Mouse (Mus musculus): ENCODE measurements around the gene Apeh. TPM values are rescaled to one million over a fixed set of nuclear protein-coding genes. Genes with fewer than 3 reads are reported as not detected.
A peak's percentile ranks its signal among the peaks of the same experiment; 100 is the strongest.

Apeh gene
- polyA plus RNA-seq, 1 experiment from 2014 or later, result 59.1 TPM

DNA sequence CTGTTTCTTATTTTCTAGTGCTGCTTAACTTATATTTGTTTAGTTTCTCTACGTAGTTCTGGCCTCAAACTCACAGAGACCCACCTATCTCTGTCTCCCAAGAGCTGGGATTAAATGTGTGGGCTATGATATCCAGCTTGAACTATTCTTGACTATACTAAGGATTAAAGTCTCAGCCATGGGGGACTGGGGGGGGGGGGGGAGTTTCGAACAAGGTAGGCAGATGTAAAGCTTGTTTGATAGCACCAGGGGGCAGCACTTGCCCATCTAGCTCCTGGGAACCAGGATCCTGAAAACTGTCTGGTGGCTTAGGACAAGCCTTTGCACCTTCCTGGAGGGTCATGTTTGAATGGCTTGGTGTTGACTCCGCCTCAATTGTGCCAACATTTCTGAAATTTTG, 1.1 kb upstream of the Apeh start:
- peak overlapping the region; percentile 71 for H3K4me3 ChIP-seq
- WGBS, result 7% methylated on average over 3 of the region's 3 CpGs
- no peaks in the 10 kb centered on the region for H3K9me3 ChIP-seq
- peaks cover 9% of the 10 kb centered on the region; the same call in 1 of the 2 replicates for H3K36me3 ChIP-seq
- H3K27ac ChIP-seq, result peak overlapping the region; percentile 82; the same call in 1 of the 2 replicates
- no peaks in the 10 kb centered on the region for H3K27me3 ChIP-seq
- peak overlapping the region; percentile 99 for H3K4me2 ChIP-seq
- peak overlapping the region; percentile 72; the same call in 1 of the 2 replicates for H3K9ac ChIP-seq
- no peak for ATAC-seq (ENCODE audit: borderline replicate concordance, extremely low read depth, low FRiP score, low TSS enrichment)
- peaks cover 18% of the 10 kb centered on the region for H3K4me1 ChIP-seq

DNA sequence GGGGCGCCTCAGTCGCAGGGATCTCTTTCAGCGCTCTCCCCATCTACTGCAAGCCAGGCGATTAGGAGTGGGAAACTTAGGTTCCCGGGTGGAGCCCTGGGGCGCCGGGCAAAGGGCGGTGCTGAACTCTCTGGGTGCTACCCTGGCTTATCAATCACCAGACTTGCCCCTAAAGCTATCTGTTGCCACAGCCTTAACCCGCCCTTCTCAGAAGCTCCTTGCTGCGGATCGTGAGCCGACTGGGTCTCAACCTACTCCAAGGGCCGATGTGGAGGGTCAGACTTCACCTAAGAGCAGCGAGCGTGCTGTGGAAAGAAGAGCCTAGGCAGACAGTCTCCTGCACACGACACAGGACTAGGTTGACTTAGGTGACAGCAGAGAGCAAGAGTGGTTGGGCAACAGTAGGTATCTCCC, 599 bp upstream of the Apeh start:
- Histone ChIP-seq H3K4me3 (peak overlapping the region; percentile 71), H3K27me3 (no peaks in the 10 kb centered on the region), H3K9ac (peak overlapping the region; percentile 72), H3K9me3 (no peaks in the 10 kb centered on the region), H3K4me1 (peaks cover 18% of the 10 kb centered on the region), H3K36me3 (peaks cover 14% of the 10 kb centered on the region; the same call in 1 of the 2 replicates), H3K4me2 (peak overlapping the region; percentile 99), H3K27ac (peak overlapping the region; percentile 82)
- under 1% methylated on average over 16 of the region's 16 CpGs for WGBS
- no peak; the same call in 1 of the 2 replicates for ATAC-seq (ENCODE audit: borderline replicate concordance, extremely low read depth, low FRiP score, low TSS enrichment)

DNA sequence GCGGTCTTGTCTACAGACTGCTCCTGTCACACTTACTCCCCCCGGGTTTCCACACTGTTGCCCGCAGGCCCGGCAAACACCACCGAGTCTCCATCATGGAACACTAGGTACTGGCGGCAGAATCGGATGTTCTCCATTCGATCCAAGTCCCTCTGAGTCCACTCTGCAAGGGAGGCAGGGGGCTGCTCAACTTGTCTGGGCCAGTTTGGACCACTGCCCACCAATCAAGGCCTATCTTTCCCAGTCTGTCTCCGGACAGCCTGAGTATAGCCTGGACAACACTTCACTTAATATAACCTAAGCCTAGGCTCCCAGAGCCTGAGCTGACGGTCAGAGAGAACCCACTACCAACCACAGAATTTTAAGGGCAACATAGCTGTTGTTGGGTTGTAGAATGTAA, 820 bp downstream of the Apeh start:
- H3K27me3 ChIP-seq, result no peaks in the 10 kb centered on the region
- ATAC-seq (ENCODE audit: borderline replicate concordance, extremely low read depth, low FRiP score, low TSS enrichment), result no peak
- peaks cover 28% of the 10 kb centered on the region for H3K36me3 ChIP-seq
- peak overlapping the region; percentile 99 for H3K4me2 ChIP-seq
- peaks cover 18% of the 10 kb centered on the region for H3K4me1 ChIP-seq
- peak overlapping the region; percentile 72 for H3K9ac ChIP-seq
- peak overlapping the region; percentile 71 for H3K4me3 ChIP-seq
- H3K9me3 ChIP-seq, result no peaks in the 10 kb centered on the region
- peak overlapping the region; percentile 82; the same call in 1 of the 2 replicates for H3K27ac ChIP-seq
- 63% methylated on average over 10 of the region's 10 CpGs for WGBS

DNA sequence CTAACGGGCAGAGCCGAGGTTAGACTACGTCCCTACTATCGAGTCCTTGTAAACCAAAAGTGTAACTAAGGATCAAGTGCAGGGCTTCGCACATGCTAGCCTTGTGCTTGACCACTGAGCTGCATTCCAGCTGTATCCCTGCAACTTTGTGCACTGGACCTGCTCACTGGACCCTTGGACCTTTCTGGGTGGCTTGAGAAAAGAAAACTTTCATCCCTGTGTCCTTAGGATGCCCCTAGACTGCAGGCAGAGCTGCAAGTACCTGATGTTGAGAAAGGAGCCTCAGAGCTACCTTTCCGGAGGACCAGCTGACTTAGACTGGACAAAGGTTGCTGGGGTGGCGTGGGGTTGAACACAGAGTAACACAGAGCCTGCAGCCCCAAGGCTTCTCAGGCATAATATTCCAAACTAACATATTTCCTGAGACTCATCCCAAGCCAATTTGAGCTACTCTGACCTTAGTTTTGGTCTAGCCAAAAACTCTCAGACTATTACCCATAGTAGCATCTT, 3.7 kb downstream of the Apeh start:
- Histone ChIP-seq H3K27me3 (no peaks in the 10 kb centered on the region), H3K27ac (no peak overlapping the region), H3K4me1 (peaks cover 18% of the 10 kb centered on the region), H3K9me3 (no peaks in the 10 kb centered on the region), H3K4me3 (no peak overlapping the region), H3K4me2 (no peak overlapping the region), H3K9ac (no peak overlapping the region), H3K36me3 (peaks cover 54% of the 10 kb centered on the region)
- 93% methylated on average over 7 of the region's 7 CpGs for WGBS
- ATAC-seq (ENCODE audit: borderline replicate concordance, extremely low read depth, low FRiP score, low TSS enrichment), result no peak

DNA sequence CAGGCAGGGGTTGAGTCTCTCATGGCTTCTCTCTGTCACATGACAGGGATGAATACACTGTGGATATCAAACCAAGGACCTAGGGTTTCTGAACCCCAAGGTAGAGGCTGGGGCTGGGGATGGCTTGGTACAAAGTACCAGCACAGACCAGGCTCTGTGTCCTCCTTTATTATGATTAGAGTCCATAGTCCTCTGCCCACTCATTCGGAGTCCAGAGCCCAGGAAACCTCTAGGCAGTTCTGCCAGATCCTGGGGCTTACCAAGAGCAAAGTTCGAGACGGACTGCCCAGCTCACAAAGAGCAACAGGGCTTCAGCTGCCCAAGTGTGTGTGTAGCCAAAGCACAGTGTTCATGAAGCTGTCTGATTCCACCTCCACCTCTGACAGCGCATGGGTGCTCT, 9.1 kb downstream of the Apeh start:
- no peak overlapping the region for H3K9ac ChIP-seq
- no peak overlapping the region for H3K4me2 ChIP-seq
- ATAC-seq (ENCODE audit: borderline replicate concordance, extremely low read depth, low FRiP score, low TSS enrichment), result no peak
- H3K27me3 ChIP-seq, result peaks cover 34% of the 10 kb centered on the region
- H3K4me1 ChIP-seq, result 0 out of 2 replicates have a peak, but pooled peaks cover 5% of the 10 kb centered on the region
- H3K4me3 ChIP-seq, result no peak overlapping the region
- H3K9me3 ChIP-seq, result no peaks in the 10 kb centered on the region
- no peak overlapping the region for H3K27ac ChIP-seq
- WGBS, result 92% methylated on average over 4 of the region's 4 CpGs
- H3K36me3 ChIP-seq, result peaks cover 59% of the 10 kb centered on the region

DNA sequence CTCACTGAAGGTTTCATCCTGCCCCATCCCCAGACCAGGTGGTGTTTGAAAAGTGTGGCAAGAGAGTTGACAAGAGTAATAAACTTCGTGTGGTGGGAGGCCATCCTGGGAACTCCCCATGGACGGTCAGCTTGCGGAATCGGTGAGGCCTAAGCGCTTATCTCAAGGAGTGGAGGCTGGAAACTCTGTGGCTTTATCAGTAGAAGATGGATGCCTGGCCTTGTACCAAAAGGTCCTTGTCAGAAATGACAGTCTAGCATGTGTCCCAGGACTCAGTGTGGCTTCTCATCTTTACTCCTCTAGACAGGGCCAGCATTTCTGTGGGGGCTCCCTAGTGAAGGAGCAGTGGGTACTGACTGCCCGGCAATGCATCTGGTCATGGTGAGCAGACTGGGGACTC, 10.8 kb downstream of the Apeh start:
- Histone ChIP-seq H3K9me3 (no peaks in the 10 kb centered on the region), H3K4me3 (no peak overlapping the region), H3K27me3 (peaks cover 34% of the 10 kb centered on the region), H3K9ac (no peak overlapping the region), H3K4me2 (no peak overlapping the region), H3K36me3 (peaks cover 42% of the 10 kb centered on the region), H3K27ac (no peak overlapping the region), H3K4me1 (peaks cover 11% of the 10 kb centered on the region)
- 42% methylated on average over 6 of the region's 6 CpGs for WGBS
- ATAC-seq (ENCODE audit: borderline replicate concordance, extremely low read depth, low FRiP score, low TSS enrichment), result no peak

DNA sequence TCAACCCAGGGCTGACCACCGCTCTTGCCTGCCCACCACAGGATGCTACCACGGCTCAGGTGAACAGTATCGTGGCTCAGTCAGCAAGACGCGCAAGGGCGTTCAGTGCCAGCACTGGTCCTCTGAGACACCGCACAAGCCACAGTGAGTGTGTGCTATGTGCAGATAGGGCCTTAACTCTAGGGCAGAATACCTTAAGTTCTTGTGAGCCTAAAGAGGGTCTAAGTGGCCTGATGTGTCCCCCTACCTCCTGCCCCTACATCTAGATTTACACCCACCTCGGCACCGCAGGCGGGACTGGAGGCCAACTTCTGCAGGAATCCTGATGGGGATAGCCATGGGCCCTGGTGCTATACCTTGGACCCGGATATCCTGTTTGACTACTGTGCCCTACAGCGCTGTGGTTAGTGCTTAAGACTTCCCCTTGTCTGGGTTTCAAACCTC, 11.4 kb downstream of the Apeh start, which contains the start of gene Rnf123:
TSS of gene Rnf123 (minus strand) at position 359 of the 444 bp plus-strand sequence.
- H3K4me3 ChIP-seq, result peak within 1 kb of the TSS; percentile 19
- H3K9me3 ChIP-seq, result no peaks in the 10 kb centered on the region
- no peak within 1 kb of the TSS for H3K9ac ChIP-seq
- ATAC-seq (ENCODE audit: borderline replicate concordance, extremely low read depth, low FRiP score, low TSS enrichment), result no peak
- peaks cover 38% of the 10 kb centered on the region for H3K36me3 ChIP-seq
- H3K4me1 ChIP-seq, result peaks cover 16% of the 10 kb centered on the region
- WGBS, result 26% methylated on average over 12 of the region's 12 CpGs
- no peak within 1 kb of the TSS for H3K27ac ChIP-seq
- H3K4me2 ChIP-seq, result peak within 1 kb of the TSS; percentile 49
- H3K27me3 ChIP-seq, result peaks cover 34% of the 10 kb centered on the region

DNA sequence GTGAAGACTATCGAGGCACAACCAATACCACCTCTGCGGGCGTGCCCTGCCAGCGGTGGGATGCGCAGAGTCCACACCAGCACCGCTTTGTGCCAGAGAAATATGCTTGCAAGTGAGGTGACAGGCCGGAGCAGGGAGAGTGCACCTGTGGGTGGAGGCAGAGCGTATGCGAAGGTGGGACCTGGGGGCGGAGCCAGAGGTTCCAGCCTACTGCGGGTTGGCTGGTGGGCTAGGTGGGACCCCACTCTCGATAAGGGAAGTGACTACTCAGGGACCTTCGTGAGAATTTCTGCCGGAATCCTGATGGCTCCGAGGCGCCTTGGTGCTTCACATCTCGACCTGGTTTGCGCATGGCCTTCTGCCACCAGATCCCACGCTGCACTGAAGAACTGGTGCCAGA, 11.9 kb downstream of the Apeh start:
- peaks cover 21% of the 10 kb centered on the region for H3K4me1 ChIP-seq
- H3K9ac ChIP-seq, result no peak overlapping the region
- peaks cover 33% of the 10 kb centered on the region for H3K36me3 ChIP-seq
- H3K27ac ChIP-seq, result no peak overlapping the region
- H3K4me3 ChIP-seq, result peak overlapping the region; percentile 19
- no peaks in the 10 kb centered on the region for H3K9me3 ChIP-seq
- H3K4me2 ChIP-seq, result peak overlapping the region; percentile 49
- 4% methylated on average over 19 of the region's 19 CpGs for WGBS
- H3K27me3 ChIP-seq, result peaks cover 34% of the 10 kb centered on the region
- no peak for ATAC-seq (ENCODE audit: borderline replicate concordance, extremely low read depth, low FRiP score, low TSS enrichment)

DNA sequence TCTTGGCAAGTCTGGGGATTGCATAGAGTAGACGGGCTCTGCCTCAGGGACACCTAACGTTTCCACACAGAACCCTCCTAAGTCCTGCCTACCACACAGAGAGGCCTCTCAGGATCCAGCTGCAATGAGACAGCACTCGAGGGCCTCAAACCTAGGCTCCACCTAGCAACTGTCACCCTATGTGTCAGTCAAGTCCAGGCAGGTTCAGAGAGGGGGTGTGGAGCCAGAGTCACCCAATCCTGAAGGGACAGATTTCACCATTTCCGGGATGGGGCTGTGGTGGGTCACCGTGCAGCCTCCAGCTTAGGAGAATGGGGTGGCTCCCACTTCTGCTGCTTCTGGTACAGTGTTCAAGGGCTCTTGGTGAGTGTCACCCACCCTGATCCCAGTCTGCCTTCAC, 14.2 kb downstream of the Apeh start, which contains the start of gene Mst1:
TSS of gene Mst1 (plus strand) at position 269 of the 400 bp plus-strand sequence.
- no peak within 1 kb of the TSS for H3K27ac ChIP-seq
- peaks cover 34% of the 10 kb centered on the region for H3K27me3 ChIP-seq
- peak within 1 kb of the TSS; percentile 82 for H3K4me2 ChIP-seq
- peak within 1 kb of the TSS; percentile 86 for H3K9ac ChIP-seq
- H3K4me3 ChIP-seq, result peak within 1 kb of the TSS; percentile 69
- ATAC-seq (ENCODE audit: borderline replicate concordance, extremely low read depth, low FRiP score, low TSS enrichment), result no peak
- H3K36me3 ChIP-seq, result peaks cover 11% of the 10 kb centered on the region; the same call in 1 of the 2 replicates
- H3K4me1 ChIP-seq, result peaks cover 21% of the 10 kb centered on the region
- WGBS, result 61% methylated on average over 5 of the region's 5 CpGs
- no peaks in the 10 kb centered on the region for H3K9me3 ChIP-seq

DNA sequence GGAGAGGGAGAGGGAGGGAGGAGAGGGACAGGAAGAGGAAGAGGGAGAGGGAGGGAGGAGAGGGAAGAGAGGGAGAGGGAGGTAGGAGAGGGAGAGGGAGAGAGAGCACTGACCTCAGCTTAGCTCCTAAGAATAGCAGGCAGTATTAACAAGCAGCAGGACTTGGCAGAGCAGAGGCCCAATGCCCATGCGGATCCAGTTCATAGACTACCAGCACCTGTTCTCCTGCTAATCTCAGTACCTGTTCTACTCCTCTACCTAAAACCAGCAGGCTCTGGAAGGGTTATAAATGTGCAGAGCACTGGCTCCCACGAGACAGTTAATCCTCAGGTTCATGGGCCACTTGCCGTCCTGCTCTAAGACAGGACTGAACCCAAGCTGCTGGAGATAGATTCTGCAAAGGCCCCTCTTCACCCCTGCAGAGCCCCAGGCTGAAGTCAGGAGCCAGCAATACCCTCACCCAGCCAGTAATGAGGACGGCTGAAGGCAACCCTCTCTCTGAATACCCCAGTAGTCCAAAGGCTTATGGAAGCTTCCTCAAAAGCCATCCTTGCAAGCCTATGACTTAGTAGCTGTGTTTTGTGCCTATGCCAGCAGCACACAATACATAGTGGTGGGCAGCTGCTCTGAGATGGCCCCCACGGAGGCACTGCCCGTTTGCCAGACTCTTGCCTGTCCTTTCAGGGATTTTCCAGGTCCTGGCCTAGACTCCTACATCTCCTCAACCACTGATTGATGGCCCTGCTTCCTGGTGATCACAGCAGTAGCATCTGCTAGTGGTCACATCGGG, 21.1 kb downstream of the Apeh start:
- Histone ChIP-seq H3K4me3 (no peak overlapping the region), H3K4me2 (no peak overlapping the region), H3K9me3 (no peaks in the 10 kb centered on the region), H3K4me1 (peaks cover 7% of the 10 kb centered on the region), H3K27me3 (no peaks in the 10 kb centered on the region), H3K27ac (no peak overlapping the region), H3K9ac (no peak overlapping the region), H3K36me3 (peaks cover 9% of the 10 kb centered on the region; the same call in 1 of the 2 replicates)
- no peak for ATAC-seq (ENCODE audit: borderline replicate concordance, extremely low read depth, low FRiP score, low TSS enrichment)
- WGBS, result 58% methylated on average over 7 of the region's 7 CpGs

DNA sequence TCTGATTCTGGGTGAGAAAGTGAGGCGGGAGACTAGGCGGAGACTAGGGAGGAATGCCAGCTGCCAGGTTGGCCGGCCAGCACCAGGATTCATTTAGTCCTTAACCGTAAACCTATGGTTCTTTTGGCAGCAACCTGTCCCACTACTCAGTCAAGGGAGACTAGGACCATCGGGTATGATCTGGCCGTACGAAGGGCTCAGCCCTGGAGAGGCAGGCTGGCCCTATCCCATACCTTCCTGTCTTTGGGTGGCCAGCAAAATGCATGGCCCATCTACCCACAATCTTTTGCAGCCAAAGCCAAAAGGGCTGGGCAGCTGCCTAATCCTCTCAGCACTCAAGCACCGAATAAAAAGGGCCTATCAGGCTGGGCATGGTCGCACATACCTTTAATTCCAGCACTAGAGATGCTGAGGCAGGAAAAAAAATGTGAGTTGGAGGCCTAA, 21.9 kb downstream of the Apeh start:
- Histone ChIP-seq H3K27ac (0 out of 2 replicates have a peak overlapping the region, but pooled peaks have one; percentile 19), H3K27me3 (no peaks in the 10 kb centered on the region), H3K4me1 (0 out of 2 replicates have a peak, but pooled peaks cover 3% of the 10 kb centered on the region), H3K4me3 (no peak overlapping the region), H3K4me2 (no peak overlapping the region), H3K9me3 (no peaks in the 10 kb centered on the region), H3K36me3 (peaks cover 9% of the 10 kb centered on the region; the same call in 1 of the 2 replicates), H3K9ac (no peak overlapping the region)
- whole genome bisulfite sequencing, result 56% methylated on average over 9 of the region's 9 CpGs
- ATAC-seq (ENCODE audit: borderline replicate concordance, extremely low read depth, low FRiP score, low TSS enrichment), result no peak

DNA sequence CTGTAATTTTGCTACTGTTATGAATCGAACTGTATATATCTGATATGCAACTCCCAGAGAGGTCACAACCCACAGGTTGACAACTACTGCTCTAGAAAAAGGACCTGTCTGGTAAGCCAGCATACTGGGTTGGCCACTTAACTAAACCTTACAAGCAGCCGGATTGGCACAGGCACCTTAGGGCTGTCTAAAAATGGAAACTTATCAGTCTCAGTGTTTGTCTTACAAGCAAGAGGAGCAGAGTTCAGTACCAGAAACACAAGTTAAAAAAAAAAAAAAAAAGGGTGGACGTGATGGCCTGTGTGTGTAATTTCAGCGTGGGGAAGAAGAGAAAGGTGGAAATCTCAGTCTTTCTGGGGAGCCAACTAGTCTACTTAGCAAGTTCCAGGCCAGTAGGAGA, 22.6 kb downstream of the Apeh start:
- Histone ChIP-seq H3K27me3 (no peaks in the 10 kb centered on the region), H3K36me3 (peaks cover 9% of the 10 kb centered on the region; the same call in 1 of the 2 replicates), H3K9me3 (no peaks in the 10 kb centered on the region), H3K9ac (no peak overlapping the region), H3K4me2 (no peak overlapping the region), H3K4me3 (no peak overlapping the region), H3K27ac (no peak overlapping the region), H3K4me1 (0 out of 2 replicates have a peak, but pooled peaks cover 3% of the 10 kb centered on the region)
- WGBS, result 72% methylated on average over 4 of the region's 4 CpGs
- ATAC-seq (ENCODE audit: borderline replicate concordance, extremely low read depth, low FRiP score, low TSS enrichment), result no peak
